Mouse (Mus musculus): ENCODE measurements at regions not wholly inside any gene's neighbourhood (a gene's known extent, or its start where the extent isn't known, plus 50 kb on each side); places are given as distances from the start of the nearest gene placed in this dataset.

DNA sequence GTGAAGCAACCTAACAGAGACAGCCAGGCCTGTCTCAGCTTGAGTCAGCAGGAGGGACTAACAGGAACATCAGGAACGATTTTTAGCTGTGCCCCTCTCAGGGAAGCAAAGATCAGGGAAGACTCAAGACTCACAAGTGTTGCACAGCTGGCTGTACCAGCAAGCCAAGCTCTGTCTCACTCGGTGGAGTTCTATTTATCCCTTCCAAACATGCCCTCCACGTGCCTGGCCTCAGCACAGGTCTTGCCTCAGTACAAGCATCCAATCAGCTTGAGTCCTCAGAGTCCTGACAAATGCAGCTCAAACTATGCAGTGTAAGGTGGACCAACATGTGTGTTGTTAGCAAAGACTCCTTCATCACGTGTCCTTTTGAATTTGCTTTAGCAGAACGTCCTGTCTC lies 178.4 kb downstream of the Foxo1 start:
- no peak for TF ChIP-seq CTCF (IDR thresholded peaks at IDR 0.05; ENCODE audit: low read depth, low read length)
- TF ChIP-seq POLR2A (IDR thresholded peaks at IDR 0.05; ENCODE audit: extremely low read depth, insufficient read depth, low read length), result no peak
